Mouse (Mus musculus): ENCODE results near the gene Islr2.
"Not testable (repeated sequence)": the region's sequence is repeated elsewhere in the genome, so short reads cannot be mapped to it uniquely, and the experiment has no call there.

Islr2 gene

DNA sequence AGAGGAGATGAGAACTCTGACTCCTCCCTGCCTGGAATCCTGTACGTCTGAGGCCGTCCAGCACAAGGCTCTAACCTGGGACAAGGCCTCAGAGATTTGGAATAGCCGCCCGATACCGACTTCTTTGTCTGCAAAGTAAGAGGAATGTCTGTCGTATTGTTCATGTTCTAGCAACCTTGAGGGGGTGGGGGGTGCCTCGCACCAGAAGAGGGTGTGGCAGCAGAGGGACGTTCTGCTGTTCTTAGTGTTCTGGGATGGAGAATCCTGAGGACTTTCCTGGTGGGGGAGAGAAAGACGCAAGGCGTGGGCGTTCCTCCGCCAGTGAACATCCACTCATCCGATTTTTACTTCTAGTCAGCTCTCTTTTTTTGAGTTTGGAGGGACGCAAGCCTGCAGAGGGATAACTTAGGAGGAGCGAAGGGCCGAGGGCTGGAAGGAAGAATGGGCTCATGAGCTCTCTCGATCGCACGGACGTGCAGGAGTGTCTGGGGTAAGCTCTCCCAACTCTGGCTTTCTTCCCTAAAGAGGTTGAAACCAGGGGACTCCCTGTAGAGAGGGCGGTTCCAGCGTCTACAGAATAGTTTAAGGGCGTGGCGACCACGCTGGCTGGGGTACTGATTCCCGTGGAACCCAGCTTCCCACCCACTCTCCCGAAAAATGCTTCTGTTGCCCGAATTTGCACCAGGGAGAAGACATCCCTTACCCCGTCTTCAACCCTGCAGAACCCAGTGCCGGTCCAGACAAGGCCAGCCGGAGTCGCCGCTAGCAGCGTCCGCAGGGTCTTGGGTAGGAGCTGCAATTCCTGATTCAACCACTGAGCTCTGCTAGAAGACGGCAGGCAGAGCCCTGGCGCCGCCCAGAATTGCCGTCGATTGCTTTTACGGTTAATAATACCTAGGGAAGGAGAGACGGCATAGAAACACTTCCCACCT lies at the start of gene Islr2, which contains the start of gene Islr:
TSS of gene Islr2 (minus strand) at position 804 of the 932 bp plus-strand sequence.
TSS of gene Islr (minus strand) at position 791 of the 932 bp plus-strand sequence.
- DNase-seq (ENCODE audit: inconsistent ontology term): no peak

DNA sequence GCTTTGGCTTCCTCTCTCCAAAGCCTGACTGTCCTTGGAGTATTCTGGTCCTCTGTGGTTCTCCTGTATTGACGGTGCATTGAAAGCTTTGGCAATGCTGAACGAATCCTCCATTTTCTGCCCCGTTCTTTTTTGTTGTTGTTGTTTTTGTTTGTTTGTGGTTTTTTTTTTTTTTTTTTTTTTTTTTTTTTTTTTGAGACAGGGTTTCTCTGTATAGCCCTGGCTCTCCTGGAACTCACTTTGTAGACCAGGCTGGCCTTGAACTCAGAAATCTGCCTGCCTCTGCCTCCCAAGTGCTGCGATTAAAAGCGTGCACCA lies 49.6 kb upstream of the Islr2 start:
- not testable (repeated sequence) for DNase-seq (ENCODE audit: inconsistent ontology term)

GRCm38 (mm10) chr9:58253033-58253804 lies 49.1 kb upstream of the Islr2 start, which contains the start of gene Stoml1:
Gene Stoml1, plus strand, starts transcription at chr9:58253164.
- peak; percentile 96 for DNase-seq (ENCODE audit: inconsistent ontology term)

GRCm38 (mm10) chr9:58250730-58251129 lies 46.6 kb upstream of the Islr2 start:
- not testable (repeated sequence) for DNase-seq (ENCODE audit: inconsistent ontology term)

DNA sequence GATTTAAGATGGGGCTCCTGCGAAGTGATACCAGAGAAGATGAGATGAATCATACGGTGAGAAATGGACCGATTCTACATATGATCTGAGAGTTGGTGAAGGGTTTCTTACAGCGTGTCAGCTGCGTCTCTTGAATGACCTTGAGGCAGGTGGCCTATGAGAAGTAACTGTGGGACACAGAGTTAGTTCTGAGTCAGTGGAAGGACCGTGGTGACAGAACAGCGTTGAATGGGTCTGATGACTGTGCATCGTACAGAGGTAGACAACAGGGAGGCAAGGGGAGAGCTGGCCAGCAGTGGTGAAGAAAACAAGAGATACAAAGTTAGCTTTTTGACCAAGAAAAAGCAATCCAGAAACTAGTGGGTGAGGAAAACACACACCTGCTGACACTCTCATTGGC lies 46.2 kb upstream of the Islr2 start:
- no peak for DNase-seq (ENCODE audit: inconsistent ontology term)

DNA sequence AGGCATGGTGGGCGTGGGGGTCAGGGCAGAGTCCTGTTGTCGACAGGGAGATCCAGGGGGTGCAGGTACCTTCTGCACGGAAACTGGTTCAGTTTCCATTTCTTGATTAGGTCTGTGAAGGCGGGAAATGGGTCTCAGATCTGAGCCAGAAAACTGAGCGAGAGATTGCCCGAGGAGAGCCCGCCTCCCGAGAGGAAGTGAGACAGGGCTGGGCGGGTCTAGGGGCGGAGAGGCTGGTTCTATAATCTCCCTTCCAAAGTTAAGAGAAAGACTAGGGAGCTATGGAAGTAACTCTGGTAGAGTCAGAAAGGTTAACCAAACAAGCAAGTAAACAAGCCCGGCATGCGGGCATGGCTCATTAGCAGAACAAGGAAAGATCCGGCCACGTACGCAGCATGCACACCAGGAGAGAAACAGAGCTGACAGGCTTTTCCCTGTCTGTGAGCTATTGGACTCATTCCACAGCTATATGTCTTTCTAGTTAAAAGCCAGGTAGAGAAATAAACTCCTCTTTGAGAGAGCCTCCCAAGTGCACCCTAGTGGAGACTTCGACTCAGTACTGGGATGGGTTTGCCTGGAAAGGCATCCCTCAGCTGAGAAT lies 45.6 kb upstream of the Islr2 start, which contains the start of gene Pml:
TSS of gene Pml (minus strand) at position 195 of the 601 bp plus-strand sequence.
- peak; percentile 65 for DNase-seq (ENCODE audit: inconsistent ontology term)

- peak; percentile 17 for DNase-seq (ENCODE audit: inconsistent ontology term)
These were observed 44.8 kb upstream of the Islr2 start for GRCm38 (mm10) chr9:58248746-58249413.

GRCm38 (mm10) chr9:58247064-58247759 lies 43.1 kb upstream of the Islr2 start:
- peak; percentile 90 for DNase-seq (ENCODE audit: inconsistent ontology term)

DNA sequence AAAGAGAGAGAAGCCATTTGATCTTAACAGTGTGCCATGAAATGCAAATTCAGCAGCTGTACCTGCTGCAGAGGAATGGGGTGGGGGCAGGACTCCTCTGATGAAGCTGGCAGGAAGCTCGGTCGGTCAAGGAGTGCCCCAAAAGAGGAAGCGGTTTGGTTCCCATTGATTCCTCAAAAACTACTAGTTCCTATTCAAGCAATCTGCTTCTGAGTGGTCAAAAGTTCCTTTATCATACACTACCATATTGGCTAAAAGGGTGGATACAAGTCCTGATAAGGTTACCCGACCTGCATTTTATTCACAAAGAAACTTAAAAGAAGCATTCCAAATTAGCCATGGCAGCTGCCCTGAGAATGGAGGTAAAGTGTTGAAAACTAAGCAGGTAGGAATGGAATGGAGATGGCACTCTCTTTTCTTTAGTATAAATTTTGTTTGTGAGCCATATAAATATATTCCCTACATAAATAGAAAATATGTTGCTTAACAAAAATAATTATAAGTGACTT lies 42.0 kb upstream of the Islr2 start:
- no peak for DNase-seq (ENCODE audit: inconsistent ontology term)

DNA sequence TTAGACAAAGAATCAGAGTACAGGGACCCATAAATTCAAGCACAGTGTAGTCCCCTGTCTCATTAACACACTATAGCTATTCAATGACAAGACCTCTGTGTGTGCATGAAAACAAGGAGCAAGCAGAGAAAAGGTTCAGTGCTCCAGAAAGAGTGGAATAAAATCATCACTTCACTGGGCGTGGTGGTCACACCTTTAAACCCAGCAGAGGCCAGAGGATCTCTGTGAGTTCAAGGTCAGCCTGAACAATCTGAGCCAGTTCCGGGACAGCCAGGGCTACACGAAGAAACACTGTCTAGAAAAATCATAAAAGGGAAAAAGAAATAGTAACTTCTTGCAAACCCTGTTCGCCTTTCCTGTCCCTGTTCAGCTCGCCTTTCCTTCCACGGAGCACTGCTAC lies 39.6 kb upstream of the Islr2 start:
- no peak for DNase-seq (ENCODE audit: inconsistent ontology term)

DNA sequence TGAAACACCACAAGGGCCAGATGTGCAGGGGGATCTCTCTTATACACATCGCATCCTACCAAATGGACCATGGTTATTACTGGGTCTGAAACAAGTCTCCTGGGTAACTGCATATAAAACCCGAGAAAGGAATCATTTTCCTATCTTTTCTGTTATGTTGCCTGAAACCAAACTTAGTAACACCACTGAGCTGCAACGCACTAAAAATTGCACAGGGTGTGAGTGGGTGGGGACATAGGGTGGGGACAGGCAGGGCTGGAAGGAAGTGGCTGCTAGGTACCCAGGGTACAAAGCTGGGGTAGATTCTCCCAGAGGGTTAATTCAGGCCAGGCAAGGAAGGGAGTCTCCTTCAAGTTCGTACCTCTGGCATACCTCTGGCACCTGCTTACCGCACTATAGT lies 38.6 kb upstream of the Islr2 start:
- no peak for DNase-seq (ENCODE audit: inconsistent ontology term)

GRCm38 (mm10) chr9:58241780-58242485 lies 37.8 kb upstream of the Islr2 start:
- DNase-seq (ENCODE audit: inconsistent ontology term): peak; percentile 54

DNA sequence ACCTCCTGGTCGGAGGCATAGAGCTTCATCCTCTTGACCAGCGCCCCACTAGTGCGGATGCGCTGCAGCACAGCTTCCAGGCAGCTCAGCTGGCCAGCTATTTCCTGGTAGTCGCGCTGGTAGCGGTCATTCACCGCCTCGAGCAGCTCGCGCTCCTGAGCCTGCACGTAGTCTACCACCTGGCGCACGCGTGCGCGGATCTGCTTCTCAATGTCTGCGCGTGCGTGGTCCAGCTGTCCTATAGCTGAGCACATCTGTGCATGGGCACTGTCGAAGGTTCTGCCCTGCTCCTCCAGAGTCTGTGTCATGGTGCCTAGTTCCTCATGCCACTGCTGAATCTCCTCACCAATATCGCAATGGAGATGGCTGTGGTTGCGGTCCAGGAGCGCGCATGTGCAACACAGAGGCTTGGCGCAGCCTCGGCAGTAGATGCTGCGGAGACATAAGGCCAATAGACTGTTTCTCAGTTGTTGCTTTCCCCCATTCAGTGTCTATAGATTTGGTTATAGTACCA lies 30.4 kb upstream of the Islr2 start:
- DNase-seq (ENCODE audit: inconsistent ontology term): no peak

DNA sequence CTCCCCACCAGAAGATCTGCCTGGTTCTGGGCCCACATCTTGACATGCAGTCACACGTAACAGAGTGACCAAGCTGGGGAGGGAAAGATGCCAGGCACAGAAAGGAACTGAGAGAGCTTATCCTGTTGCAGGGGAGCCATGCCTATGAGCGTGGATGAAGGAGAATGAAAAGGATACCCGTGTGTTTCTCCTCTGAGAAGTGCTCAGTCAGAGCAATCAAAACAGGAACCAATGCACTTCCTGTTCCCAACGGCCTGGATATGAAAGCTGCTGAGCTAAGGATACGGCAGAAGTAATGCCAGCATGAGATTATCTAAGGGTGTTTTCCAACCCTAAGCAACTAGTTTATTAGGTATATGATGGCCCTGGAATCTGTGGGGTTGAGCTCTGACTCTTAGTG lies 28.3 kb upstream of the Islr2 start:
- no peak for DNase-seq (ENCODE audit: inconsistent ontology term)

DNA sequence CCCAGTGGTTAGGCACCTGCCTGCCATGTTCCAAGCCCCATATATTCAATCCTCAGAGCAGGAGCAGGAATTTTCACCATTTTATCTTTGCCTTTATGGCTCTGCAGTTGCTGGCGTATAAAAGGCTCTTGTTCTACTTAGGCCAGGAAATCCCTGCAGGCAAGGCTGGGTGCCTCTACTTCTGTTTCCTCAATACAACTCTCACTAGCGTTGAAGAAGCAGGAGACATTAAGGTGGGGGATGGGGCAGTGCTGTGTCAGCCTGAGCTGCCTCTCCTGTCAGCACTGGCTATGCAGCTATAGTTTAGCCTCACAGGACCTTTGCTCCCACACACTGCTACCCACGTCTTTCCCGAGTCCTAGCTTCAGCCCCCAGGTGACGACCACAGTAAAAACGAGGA lies 27.6 kb upstream of the Islr2 start:
- no peak for DNase-seq (ENCODE audit: inconsistent ontology term)

- DNase-seq (ENCODE audit: inconsistent ontology term): no peak
These were observed 24.8 kb upstream of the Islr2 start for GRCm38 (mm10) chr9:58228777-58229466.

DNA sequence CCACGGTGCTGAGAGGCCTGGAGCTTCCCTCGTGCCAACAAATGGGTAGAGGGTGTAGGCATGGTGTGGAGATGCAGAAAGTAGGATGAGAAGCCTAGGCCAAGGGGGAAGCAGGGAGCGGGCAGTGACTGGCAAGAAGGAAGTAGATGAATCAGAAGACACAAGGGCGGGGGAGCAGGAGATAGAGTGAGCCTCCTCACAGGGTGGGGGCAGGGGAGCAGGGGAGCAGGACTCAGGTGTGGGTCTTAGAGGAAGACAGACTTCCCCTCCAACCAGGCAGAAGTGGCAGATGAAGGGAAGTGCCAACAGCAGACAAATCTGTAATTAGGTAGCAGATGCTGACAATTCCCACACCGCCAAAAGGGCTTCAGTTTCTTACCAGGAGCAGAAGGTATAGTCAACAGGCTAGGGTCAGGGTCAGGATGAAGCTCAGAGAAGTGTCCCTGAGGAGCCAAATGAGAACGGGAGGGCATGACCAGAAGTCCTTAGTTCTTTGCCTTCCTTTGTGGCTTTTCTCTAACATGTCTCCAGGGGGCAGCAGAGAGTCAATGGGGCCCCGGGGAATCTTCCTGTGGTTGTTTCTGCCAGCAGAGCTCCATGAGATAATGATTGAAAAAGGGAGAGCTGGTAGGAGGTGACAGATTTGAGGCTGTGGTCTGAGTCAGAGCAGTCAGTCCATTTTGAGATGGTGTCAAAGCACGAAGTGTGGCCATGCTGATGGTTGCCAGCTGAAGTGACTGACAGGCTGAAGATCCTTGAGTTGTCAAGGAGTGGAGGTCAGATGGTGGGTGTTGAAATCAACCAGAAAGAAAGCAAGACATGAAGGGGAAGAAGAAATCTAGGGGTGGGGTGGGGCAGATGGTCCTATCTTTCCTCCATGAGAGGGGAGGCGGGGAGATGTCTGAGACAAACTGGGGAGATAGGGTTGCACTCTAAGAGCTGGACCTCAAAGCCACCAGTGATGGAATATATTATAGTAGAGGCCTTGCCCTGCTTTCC lies 22.1 kb upstream of the Islr2 start:
- DNase-seq (ENCODE audit: inconsistent ontology term): peak; percentile 53

DNA sequence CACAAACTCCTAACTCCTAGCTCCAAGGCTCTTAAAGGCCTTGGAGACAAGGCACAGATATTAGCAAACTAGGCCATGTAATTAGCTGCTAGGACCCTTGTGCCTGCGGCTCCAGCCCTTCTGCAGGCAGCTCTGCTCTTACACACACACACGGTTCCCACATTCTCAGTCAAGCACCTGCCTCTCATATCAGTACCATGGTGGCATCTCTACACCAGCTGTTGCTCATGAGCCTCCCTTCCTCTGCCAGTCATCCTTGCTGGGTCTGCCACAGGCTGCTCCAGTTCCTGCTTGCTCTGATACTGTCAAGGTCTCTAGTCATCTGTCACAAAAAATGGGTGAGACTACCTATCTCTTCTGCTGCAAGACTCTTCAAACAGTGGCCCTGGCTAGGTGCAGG lies 20.2 kb upstream of the Islr2 start:
- no peak for DNase-seq (ENCODE audit: inconsistent ontology term)
